Mouse (Mus musculus) liver, embryonic 15.5 days (tissue): ENCODE data around the gene Cdk14. TPM values are rescaled to one million over a fixed set of nuclear protein-coding genes. Genes with fewer than 3 reads are reported as not detected.

Source experiments
- ATAC-seq: fragments of 200-750 bp; cut with Nextera tagmentation; 2 replicates; pipeline ENCODE4 v1.8.0; 2017; ENCODE audit warnings: moderate number of reproducible peaks, mild to moderate bottlenecking, moderate library complexity; ENCODE audit not compliant: insufficient read depth
- H3K27ac ChIP-seq: fragments of 300-500 bp; sonication (generic); replicated peaks from 2 replicates; pipeline ENCODE4 v1.5.1; 2015; ENCODE audit warnings: mild to moderate bottlenecking, inconsistent platforms
- H3K27me3 ChIP-seq: fragments of 300-500 bp; sonication (generic); 2 replicates; pipeline ENCODE4 v1.6.1; 2015; ENCODE audit warnings: mild to moderate bottlenecking, inconsistent platforms
- H3K36me3 ChIP-seq: fragments of 300-500 bp; sonication (generic); replicated peaks from 2 replicates; pipeline ENCODE4 v1.6.1; 2015; ENCODE audit warnings: moderate library complexity, mild to moderate bottlenecking, inconsistent platforms
- H3K4me1 ChIP-seq: fragments of 300-500 bp; sonication (generic); replicated peaks from 2 replicates; pipeline ENCODE4 v1.6.1; 2015; ENCODE audit warnings: inconsistent platforms
- H3K4me2 ChIP-seq: fragments of 300-500 bp; sonication (generic); 2 replicates; pipeline ENCODE4 v1.6.1; 2015; ENCODE audit warnings: moderate library complexity, mild to moderate bottlenecking, inconsistent platforms
- H3K4me3 ChIP-seq: fragments of 300-500 bp; sonication (generic); replicated peaks from 2 replicates; pipeline ENCODE4 v1.5.1; 2015; ENCODE audit warnings: mild to moderate bottlenecking, inconsistent platforms
- H3K9ac ChIP-seq: fragments of 300-500 bp; sonication (generic); 2 replicates; pipeline ENCODE4 v1.6.1; 2015; ENCODE audit warnings: moderate library complexity, mild to moderate bottlenecking, inconsistent platforms
- H3K9me3 ChIP-seq: fragments of 300-500 bp; sonication (generic); replicated peaks from 2 replicates; pipeline ENCODE4 v1.6.1; 2016; ENCODE audit warnings: inconsistent platforms
- WGBS: fragments of 180-500 bp; shearing (Covaris S2); methylation state at CpG from one replicate; pipeline ENCODE4 v1.1.7; 2015; ENCODE audit warnings: mixed read lengths; ENCODE audit not compliant: insufficient replicate concordance; 5-methylcytosine and 5-hydroxymethylcytosine counted together
- polyA plus RNA-seq: library from polyadenylated mRNA; unstranded; fragments of >200 nt; fragmentation: Nextera tagmentation; extraction: Ambion mirVana; gene quantifications from 2 replicates; pipeline ENCODE4 v1.2.1, GENCODE M21; 2015

The Cdk14 gene
- polyA plus RNA-seq, 1 experiment from 2014 or later: 1.2 TPM

- Histone ChIP-seq H3K4me3 (no peak overlapping the region), H3K4me1 (no peaks in the 10 kb centered on the region; the same call in 1 of the 2 replicates), H3K9ac (no peak overlapping the region), H3K27ac (no peak overlapping the region), H3K27me3 (no peaks in the 10 kb centered on the region), H3K9me3 (no peaks in the 10 kb centered on the region), H3K36me3 (no peaks in the 10 kb centered on the region), H3K4me2 (no peak overlapping the region)
- WGBS: 77% methylated on average over 2 of the region's 2 CpGs
- ATAC-seq: no peak
These were observed 114.8 kb downstream of the Cdk14 start for GRCm38 (mm10) chr5:5305286-5305685.

DNA sequence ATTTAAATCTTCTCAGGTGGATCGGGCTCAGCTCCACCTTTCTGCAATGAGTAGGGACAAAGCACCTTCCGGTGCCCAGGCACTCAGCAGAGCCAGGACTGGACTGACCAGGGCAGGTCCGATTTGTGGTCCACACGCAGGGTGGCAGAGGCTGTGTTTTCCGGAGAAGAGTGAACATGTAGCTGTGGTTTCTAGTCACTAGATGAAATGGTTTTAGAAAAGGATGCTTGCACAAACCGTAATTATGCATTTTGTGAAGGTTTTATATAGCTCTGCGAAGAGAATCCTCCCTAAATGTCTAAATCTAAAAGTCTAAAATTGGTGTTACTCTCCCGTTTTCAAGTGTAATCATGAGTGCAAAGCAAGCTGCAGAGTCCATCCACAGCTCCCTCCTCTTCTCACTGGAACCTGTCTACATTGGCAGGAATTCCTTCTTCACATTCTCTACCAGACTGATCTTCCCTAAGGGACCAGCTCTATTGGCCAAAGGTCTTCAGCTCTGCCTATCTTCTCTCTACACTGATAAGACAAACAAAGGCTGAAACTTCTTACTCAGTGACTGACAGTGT, 116.9 kb downstream of the Cdk14 start:
- Histone ChIP-seq H3K4me3 (no peak overlapping the region), H3K36me3 (no peaks in the 10 kb centered on the region), H3K4me2 (no peak overlapping the region), H3K4me1 (no peaks in the 10 kb centered on the region; the same call in 1 of the 2 replicates), H3K27me3 (no peaks in the 10 kb centered on the region), H3K27ac (no peak overlapping the region), H3K9ac (no peak overlapping the region), H3K9me3 (no peaks in the 10 kb centered on the region)
- ATAC-seq: no peak
- 69% methylated on average over 8 of the region's 8 CpGs for WGBS

DNA sequence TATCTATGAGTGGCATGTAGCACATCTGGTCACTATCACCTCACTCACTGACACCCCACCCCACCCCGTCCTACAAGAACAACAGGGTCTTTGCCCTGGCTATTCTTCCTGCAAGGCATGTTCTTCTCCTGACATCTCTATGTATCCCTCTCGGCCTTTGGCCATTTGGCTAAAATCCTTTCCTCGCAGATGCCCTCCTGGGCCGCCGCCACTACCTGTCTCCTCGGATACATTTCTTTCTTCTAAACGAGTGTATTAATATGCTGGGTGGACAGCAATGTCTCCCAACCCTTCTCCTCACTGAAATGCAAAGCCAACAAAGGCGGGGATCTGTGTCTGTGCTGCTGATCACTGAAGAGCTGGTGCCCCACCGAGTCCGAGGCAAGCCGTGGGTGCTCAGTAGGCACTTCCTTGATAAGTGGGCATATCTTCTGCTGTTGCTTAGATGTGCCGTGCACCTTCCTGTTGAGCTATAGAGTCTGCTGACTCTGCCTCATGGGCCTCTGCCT, 118.5 kb downstream of the Cdk14 start:
- Histone ChIP-seq H3K36me3 (no peaks in the 10 kb centered on the region), H3K4me2 (no peak overlapping the region), H3K27me3 (no peaks in the 10 kb centered on the region), H3K27ac (no peak overlapping the region), H3K9ac (no peak overlapping the region), H3K4me3 (no peak overlapping the region), H3K9me3 (no peaks in the 10 kb centered on the region), H3K4me1 (no peaks in the 10 kb centered on the region; the same call in 1 of the 2 replicates)
- no peak for ATAC-seq
- 56% methylated on average over 12 of the region's 12 CpGs for WGBS

DNA sequence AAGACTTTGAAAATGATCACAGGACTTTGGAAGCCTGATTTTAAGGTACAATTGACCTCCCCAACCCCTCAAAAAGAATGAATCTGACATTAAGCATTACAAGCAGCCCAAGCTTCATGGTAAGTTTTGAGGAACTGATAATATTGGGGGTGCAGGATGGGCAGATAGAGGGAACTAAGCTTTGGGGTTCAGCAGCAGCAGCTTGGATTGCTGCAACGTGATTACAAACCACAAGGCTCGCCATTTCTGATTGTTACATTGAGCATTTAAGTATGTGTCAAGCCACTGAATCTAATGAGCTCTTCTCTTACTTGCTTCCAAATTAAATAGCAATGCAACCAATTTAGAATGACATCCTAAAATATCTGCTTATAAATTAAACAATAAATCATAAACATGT, 119.1 kb downstream of the Cdk14 start:
- no peaks in the 10 kb centered on the region for H3K9me3 ChIP-seq
- H3K36me3 ChIP-seq: no peaks in the 10 kb centered on the region
- H3K4me1 ChIP-seq: no peaks in the 10 kb centered on the region; the same call in 1 of the 2 replicates
- no peak overlapping the region for H3K27ac ChIP-seq
- H3K27me3 ChIP-seq: no peaks in the 10 kb centered on the region
- no peak overlapping the region for H3K4me3 ChIP-seq
- no peak for ATAC-seq
- WGBS: 18% methylated on average over 2 of the region's 2 CpGs
- H3K9ac ChIP-seq: no peak overlapping the region
- no peak overlapping the region for H3K4me2 ChIP-seq

GRCm38 (mm10) chr5:5300290-5300689, 119.8 kb downstream of the Cdk14 start:
- Histone ChIP-seq H3K27me3 (no peaks in the 10 kb centered on the region), H3K36me3 (no peaks in the 10 kb centered on the region), H3K27ac (no peak overlapping the region), H3K4me1 (no peaks in the 10 kb centered on the region; the same call in 1 of the 2 replicates), H3K4me3 (no peak overlapping the region), H3K4me2 (no peak overlapping the region), H3K9me3 (no peaks in the 10 kb centered on the region), H3K9ac (no peak overlapping the region)
- ATAC-seq: no peak
- 36% methylated on average over 1 of the region's 1 CpGs for WGBS

DNA sequence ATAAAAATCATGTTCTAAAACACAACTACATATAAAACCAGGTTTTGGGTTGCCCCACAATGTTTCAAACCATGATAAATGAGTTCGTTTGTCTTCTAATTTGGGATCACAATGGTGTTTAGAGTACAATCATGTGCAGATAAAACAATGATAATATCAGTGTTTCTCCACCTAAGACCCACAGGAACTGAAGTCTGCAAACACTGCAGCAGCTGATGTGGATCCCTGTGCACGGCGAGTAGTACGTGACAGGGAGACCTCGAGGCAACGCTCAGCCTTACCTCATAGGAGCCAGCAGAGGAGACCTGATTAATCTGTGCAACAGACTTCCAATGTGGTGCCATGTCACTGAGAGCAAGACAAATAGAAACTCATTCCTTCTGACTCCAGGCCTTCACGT, 122.9 kb downstream of the Cdk14 start:
- no peaks in the 10 kb centered on the region for H3K36me3 ChIP-seq
- no peaks in the 10 kb centered on the region; the same call in 1 of the 2 replicates for H3K4me1 ChIP-seq
- H3K4me2 ChIP-seq: no peak overlapping the region
- H3K4me3 ChIP-seq: no peak overlapping the region
- H3K9ac ChIP-seq: no peak overlapping the region
- H3K9me3 ChIP-seq: no peaks in the 10 kb centered on the region
- no peaks in the 10 kb centered on the region for H3K27me3 ChIP-seq
- WGBS: 65% methylated on average over 7 of the region's 7 CpGs
- no peak overlapping the region for H3K27ac ChIP-seq
- no peak for ATAC-seq

- Histone ChIP-seq H3K36me3 (no peaks in the 10 kb centered on the region), H3K9ac (no peak overlapping the region), H3K27me3 (no peaks in the 10 kb centered on the region), H3K27ac (no peak overlapping the region), H3K4me1 (no peaks in the 10 kb centered on the region; the same call in 1 of the 2 replicates), H3K4me2 (no peak overlapping the region), H3K9me3 (no peaks in the 10 kb centered on the region), H3K4me3 (no peak overlapping the region)
- ATAC-seq: no peak
These were observed 123.3 kb downstream of the Cdk14 start for GRCm38 (mm10) chr5:5296773-5297172.

- Histone ChIP-seq H3K4me3 (no peak overlapping the region), H3K27ac (no peak overlapping the region), H3K4me1 (no peaks in the 10 kb centered on the region), H3K4me2 (no peak overlapping the region), H3K9ac (no peak overlapping the region), H3K36me3 (no peaks in the 10 kb centered on the region), H3K9me3 (no peaks in the 10 kb centered on the region), H3K27me3 (no peaks in the 10 kb centered on the region)
- ATAC-seq: no peak
- 65% methylated on average over 8 of the region's 8 CpGs for WGBS
These were observed 127.1 kb downstream of the Cdk14 start for GRCm38 (mm10) chr5:5292830-5293542.

DNA sequence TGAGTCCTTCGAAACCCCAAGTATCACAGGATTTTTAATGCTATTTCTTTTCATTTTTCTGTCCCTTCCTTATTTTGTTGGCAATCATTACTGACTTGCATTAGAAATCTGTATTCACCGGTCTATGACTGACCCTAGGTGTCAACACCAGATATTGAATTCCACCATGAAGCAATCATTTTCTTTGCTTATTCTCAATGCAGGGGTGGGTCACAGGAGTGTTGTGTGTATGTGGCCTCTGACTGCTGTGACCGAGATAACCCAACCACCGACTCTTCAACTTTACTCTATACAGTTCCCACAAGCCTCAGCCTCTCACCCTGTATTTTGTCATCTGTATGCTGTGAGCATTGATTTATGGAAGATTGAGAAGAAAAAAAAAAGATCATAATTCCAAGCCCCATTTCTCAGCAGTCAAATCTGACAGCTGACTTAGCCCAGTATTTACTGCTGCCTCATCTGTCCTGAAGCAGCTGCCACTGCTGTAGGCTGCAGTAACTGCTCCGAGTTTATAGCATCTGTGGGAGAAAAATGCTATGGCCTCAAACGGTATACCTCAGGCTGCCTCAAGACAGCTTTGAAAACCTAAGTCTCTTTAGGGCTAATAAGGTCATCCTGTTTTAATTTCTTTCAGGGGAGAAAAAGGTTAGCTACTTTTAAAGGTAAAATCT, 128.7 kb downstream of the Cdk14 start:
- ATAC-seq: no peak
- Histone ChIP-seq H3K4me1 (no peaks in the 10 kb centered on the region), H3K9ac (no peak overlapping the region), H3K9me3 (no peaks in the 10 kb centered on the region), H3K4me3 (no peak overlapping the region), H3K4me2 (no peak overlapping the region), H3K27ac (no peak overlapping the region), H3K27me3 (no peaks in the 10 kb centered on the region), H3K36me3 (no peaks in the 10 kb centered on the region)
- WGBS: 48% methylated on average over 6 of the region's 6 CpGs

DNA sequence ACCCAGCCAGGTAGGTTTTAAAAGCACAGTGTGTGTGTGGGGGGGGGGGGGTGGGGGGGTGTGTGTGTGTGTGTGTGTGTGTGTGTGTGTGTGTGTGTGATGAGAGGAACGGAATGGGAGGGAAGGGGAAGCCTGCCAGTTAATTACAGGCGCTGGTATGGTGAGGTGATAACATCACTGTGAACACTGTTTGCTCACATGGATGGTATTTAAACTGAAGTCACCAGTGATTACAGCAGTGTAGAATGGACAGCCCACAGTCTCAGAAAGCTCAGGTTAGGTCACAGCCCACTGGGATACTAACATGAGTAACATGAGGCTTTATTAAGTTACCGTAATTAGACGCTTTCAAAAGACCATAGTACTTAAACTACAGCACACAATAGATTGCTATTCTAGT, 129.4 kb downstream of the Cdk14 start:
- no peaks in the 10 kb centered on the region for H3K27me3 ChIP-seq
- H3K27ac ChIP-seq: no peak overlapping the region
- H3K9me3 ChIP-seq: no peaks in the 10 kb centered on the region
- no peak overlapping the region for H3K4me2 ChIP-seq
- ATAC-seq: no peak
- H3K4me1 ChIP-seq: no peaks in the 10 kb centered on the region
- H3K36me3 ChIP-seq: no peaks in the 10 kb centered on the region
- 82% methylated on average over 4 of the region's 4 CpGs for WGBS
- H3K4me3 ChIP-seq: no peak overlapping the region
- H3K9ac ChIP-seq: no peak overlapping the region

DNA sequence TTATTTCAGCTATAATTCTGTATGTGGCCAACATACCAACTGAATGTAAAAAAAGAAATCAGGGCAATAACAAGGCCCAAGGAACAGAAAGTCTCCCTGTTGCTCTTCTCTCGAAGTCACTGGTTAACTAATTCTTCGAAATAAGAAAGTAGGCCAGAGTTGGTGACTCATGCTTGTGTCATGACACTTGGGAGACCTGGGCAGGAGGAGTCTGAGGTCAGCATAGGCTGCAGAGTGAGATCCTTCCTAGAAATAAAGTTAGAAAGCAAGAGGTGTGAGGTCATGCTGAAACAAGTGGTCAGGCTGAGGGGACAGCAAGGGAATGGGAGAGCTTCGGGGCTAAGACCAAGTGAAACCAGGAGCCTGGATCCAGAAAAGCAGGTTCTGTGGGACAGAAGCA, 134.2 kb downstream of the Cdk14 start:
- H3K4me2 ChIP-seq: no peak overlapping the region
- no peak overlapping the region for H3K9ac ChIP-seq
- no peaks in the 10 kb centered on the region for H3K9me3 ChIP-seq
- H3K27me3 ChIP-seq: no peaks in the 10 kb centered on the region
- H3K27ac ChIP-seq: no peak overlapping the region
- H3K4me3 ChIP-seq: no peak overlapping the region
- WGBS: 56% methylated on average over 3 of the region's 3 CpGs
- no peaks in the 10 kb centered on the region for H3K36me3 ChIP-seq
- ATAC-seq: no peak
- H3K4me1 ChIP-seq: peaks cover 6% of the 10 kb centered on the region; the same call in 1 of the 2 replicates
